Mouse (Mus musculus): ENCODE results near the gene Tmem235. TPM values are rescaled to one million over a fixed set of nuclear protein-coding genes. Genes with fewer than 3 reads are reported as not detected.
"Not testable (repeated sequence)": the region's sequence is repeated elsewhere in the genome, so short reads cannot be mapped to it uniquely, and the experiment has no call there.

The Tmem235 gene
- total RNA-seq (2021) = not detected
- not detected in 2 replicates for polyA plus RNA-seq (2012; rRNA removed)
- long read RNA-seq = 0 reads

- intact Hi-C loops (cut with DNase I) = no loop called here
- Histone ChIP-seq H3K36me3 (ENCODE audit: control insufficient read depth, insufficient read depth, low read length) (no peaks in the 10 kb centered on the region), H3K4me3 (no peak within 1 kb of the TSS), H3K27ac (no peak within 1 kb of the TSS), H3K79me2 (replicated peaks; ENCODE audit: control insufficient read depth, insufficient read depth, low read length) (no peaks in the 10 kb centered on the region), H3K9ac (ENCODE audit: low read depth, low read length) (no peak within 1 kb of the TSS), H3K4me1 (ENCODE audit: control insufficient read depth, insufficient read depth, low read length) (no peaks in the 10 kb centered on the region), H3K27me3 (ENCODE audit: control insufficient read depth, insufficient read depth, low read length) (peaks cover 6% of the 10 kb centered on the region; the same call in 1 of the 2 replicates)
- DNase-seq = no peak
- 10% methylated on average over 23 of the region's 23 CpGs for WGBS
- no peak for TF ChIP-seq CTCF (IDR thresholded peaks at IDR 0.05)
- no peak for TF ChIP-seq EP300 (IDR thresholded peaks at IDR 0.05; ENCODE audit: insufficient read depth, low read depth, low read length)
- TF ChIP-seq POLR2A (IDR thresholded peaks at IDR 0.05; ENCODE audit: insufficient read depth, low read depth, low read length) = no peak
Measured at GRCm38 (mm10) chr11:117860601-117861000, at the start of gene Tmem235. Gene Tmem235, plus strand, starts transcription at chr11:117860752.

DNA sequence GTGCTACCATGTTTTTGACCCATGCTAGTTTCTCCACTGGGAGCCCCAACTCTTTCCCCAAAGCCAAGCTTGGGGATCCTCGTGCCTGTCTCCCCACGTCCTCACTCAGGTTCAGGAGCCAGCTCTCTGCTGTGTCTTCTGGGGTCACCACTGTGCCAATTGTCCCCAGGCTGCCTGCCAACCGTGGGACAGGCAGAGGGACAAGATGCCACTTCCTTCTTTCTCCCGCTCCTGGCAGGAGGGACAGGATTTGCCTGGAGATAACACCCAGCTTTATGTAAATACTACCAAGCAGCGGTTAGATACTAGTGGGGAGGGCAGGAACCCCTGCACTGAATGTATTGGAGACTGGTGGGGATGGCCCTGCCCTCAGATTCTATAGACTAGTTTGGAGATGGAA is 46.7 kb upstream of the Tmem235 start:
- Histone ChIP-seq H3K79me2 (replicated peaks; ENCODE audit: control insufficient read depth, insufficient read depth, low read length) (peaks cover 2% of the 10 kb centered on the region), H3K36me3 (ENCODE audit: control insufficient read depth, insufficient read depth, low read length) (no peaks in the 10 kb centered on the region), H3K4me1 (ENCODE audit: control insufficient read depth, insufficient read depth, low read length) (peaks cover 6% of the 10 kb centered on the region), H3K27me3 (ENCODE audit: control insufficient read depth, insufficient read depth, low read length) (no peaks in the 10 kb centered on the region), H3K4me3 (no peak overlapping the region), H3K9ac (ENCODE audit: low read depth, low read length) (no peak overlapping the region), H3K27ac (peak overlapping the region; percentile 72)
- 38% methylated on average over 5 of the region's 5 CpGs for WGBS
- DNase-seq = no peak
- TF ChIP-seq POLR2A (IDR thresholded peaks at IDR 0.05; ENCODE audit: insufficient read depth, low read depth, low read length) = no peak
- no peak for TF ChIP-seq EP300 (IDR thresholded peaks at IDR 0.05; ENCODE audit: insufficient read depth, low read depth, low read length)
- no peak for TF ChIP-seq CTCF (IDR thresholded peaks at IDR 0.05)
- intact Hi-C loops (cut with DNase I) = no loop called here

- Histone ChIP-seq H3K9ac (ENCODE audit: low read depth, low read length) (no peak overlapping the region), H3K36me3 (ENCODE audit: control insufficient read depth, insufficient read depth, low read length) (no peaks in the 10 kb centered on the region), H3K4me3 (no peak overlapping the region)
Measured at GRCm38 (mm10) chr11:117814704-117815366, 45.7 kb upstream of the Tmem235 start.

GRCm38 (mm10) chr11:117815850-117816249 is 44.7 kb upstream of the Tmem235 start:
- not testable (repeated sequence) for H3K4me3 ChIP-seq

More at GRCm38 (mm10) chr11:117814704-117815366, 45.7 kb upstream of the Tmem235 start:
- no peak for TF ChIP-seq CTCF (IDR thresholded peaks at IDR 0.05)
- no peak for TF ChIP-seq EP300 (IDR thresholded peaks at IDR 0.05; ENCODE audit: insufficient read depth, low read depth, low read length)
- no peak for TF ChIP-seq POLR2A (IDR thresholded peaks at IDR 0.05; ENCODE audit: insufficient read depth, low read depth, low read length)
- intact Hi-C loops (cut with DNase I) = no loop called here
- peaks cover 2% of the 10 kb centered on the region for H3K79me2 ChIP-seq (replicated peaks; ENCODE audit: control insufficient read depth, insufficient read depth, low read length)
- H3K27me3 ChIP-seq (ENCODE audit: control insufficient read depth, insufficient read depth, low read length) = no peaks in the 10 kb centered on the region
- H3K27ac ChIP-seq = peak overlapping the region; percentile 72
- WGBS = 63% methylated on average over 6 of the region's 6 CpGs
- H3K4me1 ChIP-seq (ENCODE audit: control insufficient read depth, insufficient read depth, low read length) = peaks cover 6% of the 10 kb centered on the region
- no peak for DNase-seq

GRCm38 (mm10) chr11:117816389-117816996 is 44.1 kb upstream of the Tmem235 start:
- TF ChIP-seq POLR2A (IDR thresholded peaks at IDR 0.05; ENCODE audit: insufficient read depth, low read depth, low read length) (no peak), EP300 (IDR thresholded peaks at IDR 0.05; ENCODE audit: insufficient read depth, low read depth, low read length) (no peak), CTCF (IDR thresholded peaks at IDR 0.05) (no peak)
- Histone ChIP-seq H3K36me3 (ENCODE audit: control insufficient read depth, insufficient read depth, low read length) (no peaks in the 10 kb centered on the region), H3K9ac (ENCODE audit: low read depth, low read length) (no peak overlapping the region), H3K27ac (no peak overlapping the region), H3K4me1 (ENCODE audit: control insufficient read depth, insufficient read depth, low read length) (peaks cover 6% of the 10 kb centered on the region), H3K79me2 (replicated peaks; ENCODE audit: control insufficient read depth, insufficient read depth, low read length) (peaks cover 1% of the 10 kb centered on the region), H3K4me3 (no peak overlapping the region), H3K27me3 (ENCODE audit: control insufficient read depth, insufficient read depth, low read length) (no peaks in the 10 kb centered on the region)
- intact Hi-C loops (cut with DNase I) = no loop called here
- WGBS = 74% methylated on average over 13 of the region's 13 CpGs
- no peak for DNase-seq

More at GRCm38 (mm10) chr11:117815850-117816249, 44.7 kb upstream of the Tmem235 start:
- H3K27ac ChIP-seq = 0 out of 2 replicates have a peak overlapping the region, but pooled peaks have one; percentile 28
- H3K4me1 ChIP-seq (ENCODE audit: control insufficient read depth, insufficient read depth, low read length); DNase-seq; H3K36me3 ChIP-seq (ENCODE audit: control insufficient read depth, insufficient read depth, low read length); intact Hi-C loops (cut with DNase I); H3K79me2 ChIP-seq (replicated peaks; ENCODE audit: control insufficient read depth, insufficient read depth, low read length); H3K27me3 ChIP-seq (ENCODE audit: control insufficient read depth, insufficient read depth, low read length); H3K9ac ChIP-seq (ENCODE audit: low read depth, low read length): not testable (repeated sequence)
- 55% methylated on average over 9 of the region's 9 CpGs for WGBS

- Histone ChIP-seq H3K9ac (ENCODE audit: low read depth, low read length) (0 out of 2 replicates have a peak overlapping the region, but pooled peaks have one; percentile 15), H3K79me2 (replicated peaks; ENCODE audit: control insufficient read depth, insufficient read depth, low read length) (no peaks in the 10 kb centered on the region), H3K27ac (peak overlapping the region; percentile 85), H3K27me3 (ENCODE audit: control insufficient read depth, insufficient read depth, low read length) (no peaks in the 10 kb centered on the region), H3K4me3 (no peak overlapping the region), H3K36me3 (ENCODE audit: control insufficient read depth, insufficient read depth, low read length) (peaks cover 2% of the 10 kb centered on the region; the same call in 1 of the 2 replicates), H3K4me1 (ENCODE audit: control insufficient read depth, insufficient read depth, low read length) (peaks cover 14% of the 10 kb centered on the region)
- WGBS = 46% methylated on average over 8 of the region's 8 CpGs
- intact Hi-C loops (cut with DNase I) = no loop called here
- peak; percentile 89 for TF ChIP-seq POLR2A (IDR thresholded peaks at IDR 0.05; ENCODE audit: insufficient read depth, low read depth, low read length)
- peak; percentile 94 for TF ChIP-seq EP300 (IDR thresholded peaks at IDR 0.05; ENCODE audit: insufficient read depth, low read depth, low read length)
- no peak for TF ChIP-seq CTCF (IDR thresholded peaks at IDR 0.05)
- DNase-seq = peak; percentile 55 to 80
Measured at GRCm38 (mm10) chr11:117819095-117819494, 41.5 kb upstream of the Tmem235 start.
